Mouse (Mus musculus): ENCODE measurements around the gene Krtap5-2. TPM values are rescaled to one million over a fixed set of nuclear protein-coding genes. Genes with fewer than 3 reads are reported as not detected.

Krtap5-2 gene
- polyA plus RNA-seq, 1 experiment from 2014 or later: not detected

GRCm38 (mm10) chr7:142128843-142129242 is 47.0 kb downstream of the Krtap5-2 start:
- H3K4me1 ChIP-seq: no peaks in the 10 kb centered on the region
- no peaks in the 10 kb centered on the region for H3K27me3 ChIP-seq (replicated peaks)
- H3K9ac ChIP-seq: no peak overlapping the region
- H3K4me2 ChIP-seq: no peak overlapping the region
- ATAC-seq (replicated peaks): no peak
- 68% methylated on average over 4 of the region's 4 CpGs for WGBS
- H3K4me3 ChIP-seq: no peak overlapping the region
- H3K36me3 ChIP-seq (replicated peaks): no peaks in the 10 kb centered on the region
- H3K9me3 ChIP-seq: no peaks in the 10 kb centered on the region
- no peak overlapping the region for H3K27ac ChIP-seq

Other genes starting within 250 kb of the Krtap5-2 start
- 24.7 and 25.9 TPM in 2 replicates for gene Brsk2, start 226.3 kb downstream of the Krtap5-2 start, polyA plus RNA-seq (2015; fragmentation: Nextera tagmentation; extraction: Ambion mirVana)
- gene Mob2, start 114.9 kb downstream of the Krtap5-2 start, polyA plus RNA-seq (2015; fragmentation: Nextera tagmentation; extraction: Ambion mirVana): 53.9 and 57.8 TPM in 2 replicates
- gene Dusp8, start 80.2 kb downstream of the Krtap5-2 start, polyA plus RNA-seq (2015; fragmentation: Nextera tagmentation; extraction: Ambion mirVana): 134 and 135 TPM in 2 replicates
- 0.36 and 0.65 TPM in 2 replicates for gene Gm45618, start 55.3 kb downstream of the Krtap5-2 start, polyA plus RNA-seq (2015; fragmentation: Nextera tagmentation; extraction: Ambion mirVana)
- gene Gm39115, start 40.0 kb downstream of the Krtap5-2 start, polyA plus RNA-seq (2015; fragmentation: Nextera tagmentation; extraction: Ambion mirVana): not detected in 2 replicates
- gene Gm45337, start 31.4 kb downstream of the Krtap5-2 start, polyA plus RNA-seq (2015; fragmentation: Nextera tagmentation; extraction: Ambion mirVana): not detected in 2 replicates
- gene Gm29735, start 18.9 kb downstream of the Krtap5-2 start, polyA plus RNA-seq (2015; fragmentation: Nextera tagmentation; extraction: Ambion mirVana): not detected in 2 replicates
- gene Gm4553, start 10.3 kb downstream of the Krtap5-2 start, polyA plus RNA-seq (2015; fragmentation: Nextera tagmentation; extraction: Ambion mirVana): not detected in 2 replicates
- not detected in 2 replicates for gene Gm10153, start 14.4 kb upstream of the Krtap5-2 start, polyA plus RNA-seq (2015; fragmentation: Nextera tagmentation; extraction: Ambion mirVana)
- gene Krtap5-3, start 25.4 kb upstream of the Krtap5-2 start, polyA plus RNA-seq (2015; fragmentation: Nextera tagmentation; extraction: Ambion mirVana): not detected in 2 replicates
- gene Gm7579, start 35.9 kb upstream of the Krtap5-2 start, polyA plus RNA-seq (2015; fragmentation: Nextera tagmentation; extraction: Ambion mirVana): not detected in 2 replicates
- gene Krtap5-5, start 54.0 kb upstream of the Krtap5-2 start, polyA plus RNA-seq (2015; fragmentation: Nextera tagmentation; extraction: Ambion mirVana): not detected in 2 replicates
- gene Gm40460, start 65.1 kb upstream of the Krtap5-2 start, polyA plus RNA-seq (2015; fragmentation: Nextera tagmentation; extraction: Ambion mirVana): not detected in 2 replicates
- not detected in 2 replicates for gene Gm2431, start 82.3 kb upstream of the Krtap5-2 start, polyA plus RNA-seq (2015; fragmentation: Nextera tagmentation; extraction: Ambion mirVana)
- gene Gm4559, start 98.4 kb upstream of the Krtap5-2 start, polyA plus RNA-seq (2015; fragmentation: Nextera tagmentation; extraction: Ambion mirVana): not detected in 2 replicates
- gene Krtap5-1, start 121.1 kb upstream of the Krtap5-2 start, polyA plus RNA-seq (2015; fragmentation: Nextera tagmentation; extraction: Ambion mirVana): not detected in 2 replicates
- gene Krtap5-4, start 127.5 kb upstream of the Krtap5-2 start, polyA plus RNA-seq (2015; fragmentation: Nextera tagmentation; extraction: Ambion mirVana): not detected in 2 replicates
- gene Ifitm10, start 197.7 kb upstream of the Krtap5-2 start, polyA plus RNA-seq (2015; fragmentation: Nextera tagmentation; extraction: Ambion mirVana): 9.5 and 10.1 TPM in 2 replicates
- 1.4 and 4.4 TPM in 2 replicates for gene Gm49369, start 206.7 kb upstream of the Krtap5-2 start, polyA plus RNA-seq (2015; fragmentation: Nextera tagmentation; extraction: Ambion mirVana)
- gene Ctsd, start 212.0 kb upstream of the Krtap5-2 start, polyA plus RNA-seq (2015; fragmentation: Nextera tagmentation; extraction: Ambion mirVana): 254 and 288 TPM in 2 replicates